Mouse (Mus musculus): ENCODE results near the gene Slc30a7. TPM values are rescaled to one million over a fixed set of nuclear protein-coding genes. Genes with fewer than 3 reads are reported as not detected.
"Not testable (repeated sequence)": the region's sequence is repeated elsewhere in the genome, so short reads cannot be mapped to it uniquely, and the experiment has no call there.

The Slc30a7 gene
- total RNA-seq, 2 experiments from 2014 or later, result 33.2 to 65.1 TPM

GRCm38 (mm10) chr3:115949921-115950877, 57.0 kb downstream of the Slc30a7 start:
- ATAC-seq (ENCODE audit: poor library complexity, severe bottlenecking), result no peak

GRCm38 (mm10) chr3:115949220-115949920, 57.8 kb downstream of the Slc30a7 start:
- ATAC-seq (ENCODE audit: poor library complexity, severe bottlenecking), result no peak

- no peak for ATAC-seq (ENCODE audit: poor library complexity, severe bottlenecking)
These were observed 60.9 kb downstream of the Slc30a7 start for GRCm38 (mm10) chr3:115946272-115946671.

- no peak for ATAC-seq (ENCODE audit: poor library complexity, severe bottlenecking)
These were observed 62.8 kb downstream of the Slc30a7 start for GRCm38 (mm10) chr3:115944376-115944775.

- ATAC-seq (ENCODE audit: poor library complexity, severe bottlenecking), result no peak
These were observed 65.7 kb downstream of the Slc30a7 start for GRCm38 (mm10) chr3:115941464-115941863.

- no peak for ATAC-seq (ENCODE audit: poor library complexity, severe bottlenecking)
These were observed 66.7 kb downstream of the Slc30a7 start for GRCm38 (mm10) chr3:115940510-115940909.

GRCm38 (mm10) chr3:115937807-115938206, 69.4 kb downstream of the Slc30a7 start:
- ATAC-seq (ENCODE audit: poor library complexity, severe bottlenecking), result no peak

DNA sequence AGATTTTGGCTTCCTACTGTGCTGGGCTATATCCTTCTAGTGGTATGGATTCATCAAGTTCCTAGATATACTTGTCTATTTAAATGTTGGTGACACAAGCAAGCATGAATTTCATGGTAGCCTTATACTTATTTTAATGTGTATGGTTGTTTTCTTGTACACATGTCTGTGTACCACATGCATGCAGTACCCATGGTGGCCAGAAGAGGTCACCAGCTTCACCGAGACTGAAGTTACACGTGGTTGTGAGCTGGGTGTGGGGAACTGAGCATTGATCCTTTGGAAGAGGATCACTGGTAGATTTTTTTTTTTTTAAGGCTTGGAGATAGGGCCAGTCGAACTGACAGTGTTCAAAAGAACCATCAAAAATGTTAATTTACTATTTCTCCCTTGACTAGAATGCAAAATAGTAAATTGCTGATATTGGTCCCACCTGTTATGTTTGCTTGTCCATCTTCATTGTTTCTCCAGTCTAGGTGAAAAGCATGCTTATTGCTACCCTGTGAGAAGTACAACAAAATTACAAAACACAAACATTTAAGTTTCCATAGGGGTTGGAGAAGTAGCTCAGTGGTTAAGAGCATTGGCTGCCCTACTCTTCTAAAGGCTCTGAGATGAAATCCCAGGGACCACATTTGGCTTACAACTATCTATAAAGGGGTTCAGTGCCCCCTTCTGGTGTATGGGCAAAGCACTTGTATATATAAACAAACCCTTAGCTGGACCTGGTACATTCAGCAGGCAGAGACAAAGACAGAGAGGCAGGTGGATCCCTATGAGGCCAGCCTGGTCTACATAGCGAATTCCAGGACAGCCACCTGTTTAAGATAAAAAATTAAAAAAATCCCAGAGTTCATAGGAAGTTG, 70.2 kb downstream of the Slc30a7 start:
- peak; percentile 92 for ATAC-seq (ENCODE audit: poor library complexity, severe bottlenecking)

GRCm38 (mm10) chr3:115933293-115934186, 73.7 kb downstream of the Slc30a7 start:
- no peak for ATAC-seq (ENCODE audit: poor library complexity, severe bottlenecking)

DNA sequence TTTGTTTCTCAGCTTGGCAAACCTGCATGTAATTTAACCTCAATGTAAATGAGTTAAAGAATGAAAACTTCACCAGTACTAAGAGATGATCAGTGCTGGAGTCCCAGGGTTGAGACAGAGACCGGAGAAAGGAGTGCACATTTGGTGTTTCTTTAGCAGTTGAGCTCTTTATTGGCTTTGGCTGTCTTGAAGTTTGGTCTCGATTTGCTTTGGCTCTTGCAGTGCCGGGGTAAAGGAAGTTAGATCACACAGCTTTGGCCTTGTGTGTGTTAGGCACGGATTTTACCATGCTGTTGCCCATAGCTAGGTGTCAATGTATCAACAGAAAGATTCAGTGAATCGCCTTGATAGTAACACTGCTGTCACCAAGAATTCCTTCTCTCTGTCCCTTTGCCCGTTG, 75.5 kb downstream of the Slc30a7 start:
- no peak for ATAC-seq (ENCODE audit: poor library complexity, severe bottlenecking)

DNA sequence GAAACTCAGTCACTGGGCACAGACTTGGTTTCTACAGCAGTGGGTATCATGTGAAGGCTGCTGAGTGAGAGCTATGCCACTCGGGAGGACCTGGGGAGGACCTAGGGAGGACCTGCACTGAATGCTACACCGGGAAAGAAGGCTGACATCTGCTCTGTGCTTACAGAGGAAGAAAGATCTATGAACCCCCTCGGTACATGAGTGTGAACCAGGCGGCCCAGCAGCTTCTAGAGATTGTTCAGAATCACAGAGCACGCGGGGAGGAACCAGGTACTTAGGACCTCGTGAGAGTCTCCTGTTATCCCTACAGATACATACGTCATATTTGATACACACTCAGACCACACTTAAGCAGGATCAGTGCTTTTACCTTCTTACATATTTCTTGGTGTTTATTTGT, 80.7 kb downstream of the Slc30a7 start:
- ATAC-seq (ENCODE audit: poor library complexity, severe bottlenecking), result no peak

DNA sequence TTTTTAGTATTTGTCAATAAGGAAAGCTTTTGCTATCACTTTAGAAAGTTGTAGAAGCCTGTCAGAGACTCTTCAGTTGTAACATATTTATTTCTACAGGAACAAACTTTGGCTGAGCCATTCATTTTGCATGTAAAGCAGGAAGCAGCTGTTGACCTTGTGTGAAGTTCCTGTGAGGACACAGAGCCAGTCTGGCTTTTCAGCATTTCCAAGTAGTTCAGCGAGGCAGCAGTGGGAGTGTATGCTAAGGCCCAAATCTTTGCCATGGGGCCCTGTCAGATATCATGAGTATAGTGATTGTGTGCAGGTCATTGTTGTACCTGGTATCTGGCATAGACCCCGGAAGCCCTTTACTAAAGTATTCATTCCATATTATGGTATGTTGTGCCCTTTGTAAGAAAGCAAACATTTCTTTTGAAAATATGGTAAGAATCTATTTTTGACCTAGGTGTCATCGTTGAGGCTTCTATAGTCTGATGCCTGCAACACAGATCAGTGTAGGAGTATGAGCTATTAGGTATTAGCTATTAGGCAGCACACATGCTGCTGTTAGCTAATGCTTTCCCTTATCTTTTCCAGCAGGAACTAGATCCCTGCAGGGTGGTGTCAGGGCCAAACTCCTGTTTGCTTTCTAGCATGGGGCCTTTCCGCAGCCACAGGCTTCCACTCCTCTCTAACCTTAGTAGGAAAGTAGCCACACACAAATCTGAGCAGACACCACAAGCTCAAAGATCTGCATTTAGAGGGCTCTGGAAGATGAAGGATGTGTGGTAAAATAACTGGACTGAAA, 82.6 kb downstream of the Slc30a7 start:
- no peak for ATAC-seq (ENCODE audit: poor library complexity, severe bottlenecking)

DNA sequence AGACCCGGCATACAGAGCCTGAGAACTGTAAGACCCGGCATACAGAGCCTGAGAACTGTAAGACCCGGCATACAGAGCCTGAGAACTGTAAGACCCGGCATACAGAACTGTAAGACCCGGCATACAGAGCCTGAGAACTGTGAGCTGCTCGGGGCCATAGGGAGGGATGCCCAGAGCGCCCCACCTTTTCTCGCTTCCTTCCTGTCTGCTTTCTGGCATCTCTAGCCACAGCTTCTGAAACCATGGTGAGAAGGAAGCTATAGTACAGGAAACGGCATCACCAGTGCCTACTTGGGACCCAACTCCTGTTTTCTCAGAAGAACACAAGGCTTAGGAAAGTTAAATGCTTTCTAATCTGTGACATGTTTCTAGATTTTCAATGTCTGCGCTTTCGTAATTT, 99.8 kb downstream of the Slc30a7 start:
- ATAC-seq (ENCODE audit: poor library complexity, severe bottlenecking), result not testable (repeated sequence)

DNA sequence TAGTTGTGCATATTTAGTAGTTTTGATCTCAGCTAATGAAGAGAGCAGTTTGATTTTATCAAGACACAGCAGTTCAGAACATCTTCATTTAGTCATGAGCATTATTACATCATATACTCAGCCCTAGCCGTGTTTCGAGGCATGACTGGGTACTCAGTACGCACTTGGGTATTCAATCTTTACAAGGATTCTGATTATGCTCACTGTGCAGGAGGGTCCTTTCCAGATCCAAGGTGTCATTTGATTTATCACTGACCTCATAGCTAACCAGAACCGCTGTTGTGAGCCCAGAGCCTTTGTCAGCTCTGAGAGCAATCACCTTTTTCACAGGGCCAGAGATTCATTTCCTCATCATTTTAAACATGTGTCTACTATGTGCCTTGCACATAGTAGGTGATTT, 101.6 kb downstream of the Slc30a7 start:
- no peak for ATAC-seq (ENCODE audit: poor library complexity, severe bottlenecking)

- ATAC-seq (ENCODE audit: poor library complexity, severe bottlenecking), result peak; percentile 27; the same call in 1 of the 2 replicates
These were observed 102.1 kb downstream of the Slc30a7 start for GRCm38 (mm10) chr3:115905067-115905466.

DNA sequence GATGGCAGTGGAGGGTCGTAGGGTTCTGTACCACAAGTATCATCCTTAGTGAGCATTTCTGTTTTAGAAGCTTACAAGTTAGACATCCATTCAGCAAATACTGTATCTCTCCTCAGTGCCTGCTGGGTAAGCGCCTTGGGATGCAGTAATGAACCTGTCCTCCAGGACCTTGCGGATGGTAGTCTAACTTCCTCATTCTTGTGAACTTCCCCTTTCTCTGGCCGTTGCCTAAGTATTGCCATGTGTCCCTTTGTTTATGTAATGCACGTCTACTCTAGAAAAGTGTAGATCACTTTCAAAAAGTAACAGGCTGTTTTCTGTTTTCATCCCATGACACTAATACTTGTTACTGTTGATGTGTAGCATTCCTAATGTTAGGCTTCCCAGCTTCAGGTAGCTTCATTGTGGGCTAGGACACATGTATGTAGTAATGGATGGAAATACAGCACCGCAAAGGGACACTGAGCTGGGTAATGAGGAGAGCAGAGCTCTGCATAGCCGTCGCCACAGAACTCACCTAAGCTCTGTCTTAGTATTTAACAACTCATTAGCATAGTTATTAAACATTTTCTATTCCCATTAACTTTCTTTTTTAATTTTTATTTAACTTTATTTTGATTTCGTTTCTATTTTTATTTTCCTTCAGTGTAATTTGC, 104.8 kb downstream of the Slc30a7 start:
- peak; percentile 98 for ATAC-seq (ENCODE audit: poor library complexity, severe bottlenecking)

DNA sequence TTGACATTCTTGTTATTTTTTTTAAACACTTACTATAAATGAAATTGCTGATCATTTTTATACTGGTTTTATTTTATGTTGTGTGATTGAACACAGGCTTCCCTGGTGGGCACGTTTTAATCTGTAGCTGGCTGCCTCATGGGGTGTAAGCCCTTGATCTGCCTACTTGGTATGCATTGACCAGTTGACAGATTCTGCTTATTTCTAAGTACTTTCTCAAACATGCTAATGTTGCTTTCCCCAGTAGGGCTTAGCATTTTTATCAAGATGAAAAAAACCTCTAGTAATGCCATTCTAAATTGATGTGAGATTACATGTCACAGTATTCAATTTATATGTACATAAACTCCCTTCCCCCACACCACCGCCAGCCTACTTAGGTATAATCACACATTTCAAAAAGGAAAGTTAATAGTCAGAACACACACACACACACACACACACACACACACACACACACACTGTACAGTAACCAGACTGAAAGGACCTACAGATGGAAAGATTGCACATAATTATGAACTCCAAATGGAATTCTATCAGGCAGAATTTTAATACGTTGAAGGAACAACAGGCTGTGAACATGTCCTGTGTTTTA, 108.8 kb downstream of the Slc30a7 start:
- ATAC-seq (ENCODE audit: poor library complexity, severe bottlenecking), result no peak

DNA sequence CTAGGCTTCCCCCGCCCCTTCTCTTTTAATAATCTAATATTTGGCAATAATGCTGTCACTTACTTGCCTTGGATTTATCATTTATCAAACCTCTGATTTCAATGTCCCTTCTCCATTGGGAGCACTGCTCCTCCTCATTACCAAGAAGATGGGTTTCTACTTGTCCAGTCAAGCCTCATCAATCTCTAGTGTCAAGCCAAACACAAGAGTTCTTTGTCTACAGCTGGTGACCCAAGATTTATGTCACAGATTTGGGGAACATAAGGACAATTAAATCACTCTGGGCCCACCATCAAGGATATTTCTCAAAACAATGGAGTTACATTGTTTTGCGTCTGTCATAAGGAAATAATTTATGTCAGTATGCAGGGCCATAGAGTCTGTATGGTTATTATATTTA, 114.0 kb downstream of the Slc30a7 start:
- no peak for ATAC-seq (ENCODE audit: poor library complexity, severe bottlenecking)

Measured in megakaryocyte, adult 5-6 weeks (primary cell).